Mouse (Mus musculus) intestine, embryonic 15.5 days (tissue): ENCODE results near the gene Olfr376. TPM values are rescaled to one million over a fixed set of nuclear protein-coding genes. Genes with fewer than 3 reads are reported as not detected.

Experiments
- polyA plus RNA-seq: library from polyadenylated mRNA; unstranded; fragments of >200 nt; fragmentation: Nextera tagmentation; extraction: Ambion mirVana; gene quantifications from 2 replicates; pipeline ENCODE4 v1.2.1, GENCODE M21; 2015

Olfr376 gene
- polyA plus RNA-seq, 1 experiment from 2014 or later = not detected

Other genes starting within 250 kb of the Olfr376 start
- 15.2 and 16.5 TPM in 2 replicates for gene Haspin, start 233.0 kb upstream of the Olfr376 start, polyA plus RNA-seq
- gene P2rx5, start 210.8 kb upstream of the Olfr376 start, polyA plus RNA-seq = 0.09 TPM in 1 of 2 replicates, not detected in the other
- gene Emc6, start 194.2 kb upstream of the Olfr376 start, polyA plus RNA-seq = 118 and 126 TPM in 2 replicates
- gene Tax1bp3, start 194.2 kb upstream of the Olfr376 start, polyA plus RNA-seq = 208 and 212 TPM in 2 replicates
- gene Ctns, start 172.2 kb upstream of the Olfr376 start, polyA plus RNA-seq = 23.8 and 25.1 TPM in 2 replicates
- gene Shpk, start 171.8 kb upstream of the Olfr376 start, polyA plus RNA-seq = 6.2 and 8.1 TPM in 2 replicates
- gene Trpv1, start 137.0 kb upstream of the Olfr376 start, polyA plus RNA-seq = 0.10 TPM in 2 replicates
- gene Trpv3, start 103.9 kb upstream of the Olfr376 start, polyA plus RNA-seq = 0.04 and 0.10 TPM in 2 replicates
- gene Aspa, start 41.6 kb upstream of the Olfr376 start, polyA plus RNA-seq = 0.94 and 1.3 TPM in 2 replicates
- gene Gm49340, start 41.5 kb upstream of the Olfr376 start, polyA plus RNA-seq = not detected in 2 replicates
- 0.18 and 0.47 TPM in 2 replicates for gene Spata22, start 41.5 kb upstream of the Olfr376 start, polyA plus RNA-seq
- not detected in 2 replicates for gene Olfr20, start 20.5 kb upstream of the Olfr376 start, polyA plus RNA-seq
- not detected in 2 replicates for gene Olfr1, start 28.4 kb downstream of the Olfr376 start, polyA plus RNA-seq
- not detected in 2 replicates for gene Olfr378, start 57.2 kb downstream of the Olfr376 start, polyA plus RNA-seq
- not detected in 2 replicates for gene Olfr380, start 86.3 kb downstream of the Olfr376 start, polyA plus RNA-seq
- not detected in 2 replicates for gene Olfr381, start 120.4 kb downstream of the Olfr376 start, polyA plus RNA-seq
- not detected in 2 replicates for gene Olfr382, start 146.0 kb downstream of the Olfr376 start, polyA plus RNA-seq
- gene Olfr385, start 221.8 kb downstream of the Olfr376 start, polyA plus RNA-seq = not detected in 2 replicates
- not detected in 2 replicates for gene Olfr384, start 227.3 kb downstream of the Olfr376 start, polyA plus RNA-seq